Mouse (Mus musculus) forebrain, embryonic 15.5 days (tissue): ENCODE results near the gene Ifitm10. TPM values are rescaled to one million over a fixed set of nuclear protein-coding genes. Genes with fewer than 3 reads are reported as not detected.
"Not testable (repeated sequence)": the region's sequence is repeated elsewhere in the genome, so short reads cannot be mapped to it uniquely, and the experiment has no call there.

ENCODE experiments used
- ATAC-seq: fragments of 200-750 bp; cut with Nextera tagmentation; replicated peaks from 2 replicates; pipeline ENCODE4 v1.8.0; 2017; ENCODE audit warnings: mild to moderate bottlenecking, moderate TSS enrichment, moderate library complexity
- H3K27ac ChIP-seq: fragments of 300-500 bp; sonication (generic); replicated peaks from 2 replicates; pipeline ENCODE4 v1.5.1; 2015; ENCODE audit warnings: mild to moderate bottlenecking, inconsistent platforms
- H3K27me3 ChIP-seq: fragments of 300-500 bp; sonication (generic); 2 replicates; pipeline ENCODE4 v1.6.1; 2015; ENCODE audit warnings: inconsistent platforms
- H3K36me3 ChIP-seq: fragments of 300-500 bp; sonication (generic); 2 replicates; pipeline ENCODE4 v1.6.1; 2015; ENCODE audit warnings: mild to moderate bottlenecking, inconsistent platforms
- H3K4me1 ChIP-seq: fragments of 300-500 bp; sonication (generic); 2 replicates; pipeline ENCODE4 v1.6.1; 2015; ENCODE audit warnings: inconsistent platforms
- H3K4me2 ChIP-seq: fragments of 300-500 bp; sonication (generic); replicated peaks from 2 replicates; pipeline ENCODE4 v1.6.1; 2015; ENCODE audit warnings: mild to moderate bottlenecking, inconsistent platforms
- H3K4me3 ChIP-seq: fragments of 300-500 bp; sonication (generic); 2 replicates; pipeline ENCODE4 v1.5.1; 2015; ENCODE audit warnings: mild to moderate bottlenecking, inconsistent platforms
- H3K9ac ChIP-seq: fragments of 300-500 bp; sonication (generic); replicated peaks from 2 replicates; pipeline ENCODE4 v1.6.1; 2015; ENCODE audit warnings: mild to moderate bottlenecking, inconsistent platforms
- H3K9me3 ChIP-seq: fragments of 300-500 bp; sonication (generic); 2 replicates; pipeline ENCODE4 v1.6.1; 2016; ENCODE audit warnings: inconsistent platforms
- WGBS: fragments of 180-500 bp; shearing (Covaris S2); methylation state at CpG from one replicate; pipeline ENCODE4 v1.1.7; 2015; ENCODE audit warnings: mixed read lengths; 5-methylcytosine and 5-hydroxymethylcytosine counted together
- polyA plus RNA-seq: library from polyadenylated mRNA; unstranded; fragments of >200 nt; fragmentation: Nextera tagmentation; extraction: Ambion mirVana; gene quantifications from 2 replicates; pipeline ENCODE4 v1.2.1, GENCODE M21; 2015

Ifitm10 gene
- polyA plus RNA-seq, result 2.4 and 3.1 TPM in 2 replicates

DNA sequence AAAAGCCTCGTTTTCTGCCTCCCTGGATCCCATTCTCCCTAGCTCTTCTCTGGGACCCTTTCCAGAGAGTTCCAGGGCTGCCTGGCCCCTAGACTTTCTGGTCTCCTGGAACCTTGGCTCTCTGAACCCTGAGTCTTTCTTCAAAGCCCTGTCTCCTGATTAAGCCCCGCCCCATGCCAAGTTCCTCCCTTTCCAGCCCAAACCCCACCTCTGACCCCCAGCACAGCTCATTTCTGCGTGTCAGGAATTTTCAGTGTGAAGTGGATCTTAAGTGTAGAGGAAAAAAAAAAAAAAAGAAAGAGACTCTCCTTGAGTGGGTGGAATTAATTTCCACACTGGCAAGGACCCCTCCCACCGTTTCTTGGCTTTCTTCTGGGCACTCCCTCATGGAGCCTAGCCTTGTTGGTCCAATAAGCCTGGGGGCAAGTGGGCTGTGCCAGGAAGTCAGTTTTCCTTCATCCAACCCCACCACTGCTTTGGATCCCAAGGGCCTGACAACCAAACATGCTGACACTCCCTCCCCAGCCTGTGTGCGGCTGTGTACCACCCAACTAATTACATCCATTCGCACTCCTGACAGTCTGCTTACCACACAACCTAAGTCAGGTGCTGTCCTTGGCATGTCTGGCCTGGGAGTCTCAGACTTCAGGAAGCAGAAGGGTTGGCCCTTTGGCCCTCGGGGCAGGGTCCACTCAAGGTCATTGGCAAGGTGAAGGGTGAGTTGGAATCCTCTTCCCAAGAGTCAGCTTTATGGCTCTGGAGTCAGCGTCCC, at the start of gene Ifitm10:
Ifitm10 (minus strand) TSS at position 113 of the 772 bp plus-strand sequence.
- H3K4me2 ChIP-seq, result no peak within 1 kb of the TSS

DNA sequence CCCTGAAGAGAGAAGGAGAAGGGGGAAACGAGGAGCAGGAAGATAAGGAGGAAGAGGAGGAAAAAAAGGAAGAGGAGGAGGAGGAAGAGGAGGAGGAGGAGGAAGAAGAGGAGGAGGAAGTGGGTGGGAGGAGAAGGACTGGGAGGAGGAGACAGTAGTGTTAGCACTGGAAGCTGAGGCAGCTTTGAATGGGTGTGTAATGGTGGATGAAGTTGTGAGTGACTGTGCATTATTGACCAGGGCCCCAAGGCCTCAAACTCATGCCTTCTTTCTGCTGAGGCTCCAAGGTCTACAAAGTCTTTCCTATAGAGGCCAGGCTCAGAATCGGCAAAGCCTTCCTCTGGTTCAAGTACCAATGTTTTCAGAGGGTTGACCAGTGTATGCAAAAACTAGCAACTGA, 48.3 kb upstream of the Ifitm10 start:
- H3K9me3 ChIP-seq, result no peaks in the 10 kb centered on the region
- H3K27ac ChIP-seq, result no peak overlapping the region
- no peaks in the 10 kb centered on the region for H3K27me3 ChIP-seq
- no peak overlapping the region for H3K4me3 ChIP-seq
- ATAC-seq, result no peak
- 74% methylated on average over 2 of the region's 2 CpGs for WGBS
- H3K4me1 ChIP-seq, result no peaks in the 10 kb centered on the region
- H3K9ac ChIP-seq, result no peak overlapping the region
- H3K36me3 ChIP-seq, result no peaks in the 10 kb centered on the region
- H3K4me2 ChIP-seq, result no peak overlapping the region

More for the DNA sequence above, at the start of gene Ifitm10:
- 72% methylated on average over 8 of the region's 8 CpGs for WGBS
- H3K4me3 ChIP-seq, result no peak within 1 kb of the TSS
- no peak for ATAC-seq
- H3K9me3 ChIP-seq, result no peaks in the 10 kb centered on the region
- no peak within 1 kb of the TSS for H3K27ac ChIP-seq
- peaks cover 25% of the 10 kb centered on the region for H3K27me3 ChIP-seq
- H3K4me1 ChIP-seq, result peaks cover 14% of the 10 kb centered on the region
- H3K9ac ChIP-seq, result no peak within 1 kb of the TSS
- H3K36me3 ChIP-seq, result peaks cover 28% of the 10 kb centered on the region

DNA sequence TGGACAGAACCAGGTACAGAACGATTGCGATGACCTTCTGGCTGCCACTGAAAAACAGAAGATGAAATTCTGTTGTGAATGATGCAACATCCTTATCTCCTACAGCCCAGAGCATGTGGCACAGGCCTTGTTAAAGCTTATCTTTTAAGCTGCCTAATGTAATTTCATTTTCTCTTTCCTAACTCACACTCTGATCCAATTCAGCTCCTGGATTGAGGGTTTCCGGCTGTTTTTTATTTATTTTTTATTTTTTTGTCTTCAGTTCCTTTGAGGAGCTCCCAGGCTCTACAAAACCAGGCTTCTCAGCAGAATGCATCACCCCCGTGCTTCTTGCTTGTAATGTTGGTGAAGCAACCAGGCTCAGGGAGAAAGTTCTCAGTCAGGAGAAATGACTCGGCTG, 46.3 kb upstream of the Ifitm10 start:
- no peak overlapping the region for H3K9ac ChIP-seq
- ATAC-seq, result no peak
- WGBS, result 86% methylated on average over 5 of the region's 5 CpGs

GRCm38 (mm10) chr7:142418679-142419078, 45.1 kb upstream of the Ifitm10 start:
- H3K27ac ChIP-seq, result no peak overlapping the region
- H3K4me2 ChIP-seq, result no peak overlapping the region
- H3K4me1 ChIP-seq, result no peaks in the 10 kb centered on the region
- no peaks in the 10 kb centered on the region for H3K9me3 ChIP-seq
- 89% methylated on average over 8 of the region's 8 CpGs for WGBS
- no peak overlapping the region for H3K9ac ChIP-seq
- no peaks in the 10 kb centered on the region for H3K27me3 ChIP-seq
- no peaks in the 10 kb centered on the region for H3K36me3 ChIP-seq
- H3K4me3 ChIP-seq, result no peak overlapping the region
- no peak for ATAC-seq

More for the DNA sequence above, 46.3 kb upstream of the Ifitm10 start:
- Histone ChIP-seq H3K4me2 (no peak overlapping the region), H3K36me3 (no peaks in the 10 kb centered on the region), H3K27ac (no peak overlapping the region), H3K4me1 (no peaks in the 10 kb centered on the region), H3K4me3 (no peak overlapping the region), H3K9me3 (no peaks in the 10 kb centered on the region), H3K27me3 (no peaks in the 10 kb centered on the region)

GRCm38 (mm10) chr7:142418027-142418426, 44.5 kb upstream of the Ifitm10 start:
- no peak for ATAC-seq
- Histone ChIP-seq H3K4me1 (no peaks in the 10 kb centered on the region), H3K27me3 (no peaks in the 10 kb centered on the region), H3K27ac (no peak overlapping the region), H3K4me3 (no peak overlapping the region), H3K9me3 (no peaks in the 10 kb centered on the region), H3K36me3 (no peaks in the 10 kb centered on the region), H3K9ac (no peak overlapping the region), H3K4me2 (no peak overlapping the region)
- WGBS, result 91% methylated on average over 2 of the region's 2 CpGs

DNA sequence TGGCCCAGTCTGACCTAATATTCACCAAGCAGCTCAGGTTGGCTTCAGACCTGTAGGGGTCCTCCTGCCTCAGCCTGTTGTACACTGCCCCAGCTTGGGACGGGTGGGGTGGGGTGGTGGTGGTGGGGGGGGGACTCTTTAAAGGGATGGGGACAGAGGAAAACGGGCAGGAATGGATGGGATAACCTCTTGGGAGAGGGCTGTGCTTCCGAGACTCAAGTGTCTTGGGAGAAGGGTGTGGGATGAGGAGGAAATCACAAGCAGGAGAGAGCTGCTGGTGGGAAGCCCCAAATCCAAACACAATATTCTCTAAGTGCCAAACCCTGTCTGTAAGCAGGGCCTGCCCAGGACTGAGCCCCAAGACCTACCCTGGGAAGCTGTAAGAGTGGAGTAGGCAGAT, 42.7 kb upstream of the Ifitm10 start:
- H3K4me2 ChIP-seq, result no peak overlapping the region
- no peak overlapping the region for H3K4me3 ChIP-seq
- WGBS, result 81% methylated on average over 3 of the region's 3 CpGs
- no peak for ATAC-seq
- no peaks in the 10 kb centered on the region for H3K4me1 ChIP-seq
- no peaks in the 10 kb centered on the region for H3K27me3 ChIP-seq
- no peaks in the 10 kb centered on the region for H3K36me3 ChIP-seq
- no peak overlapping the region for H3K9ac ChIP-seq
- no peak overlapping the region for H3K27ac ChIP-seq
- no peaks in the 10 kb centered on the region for H3K9me3 ChIP-seq

DNA sequence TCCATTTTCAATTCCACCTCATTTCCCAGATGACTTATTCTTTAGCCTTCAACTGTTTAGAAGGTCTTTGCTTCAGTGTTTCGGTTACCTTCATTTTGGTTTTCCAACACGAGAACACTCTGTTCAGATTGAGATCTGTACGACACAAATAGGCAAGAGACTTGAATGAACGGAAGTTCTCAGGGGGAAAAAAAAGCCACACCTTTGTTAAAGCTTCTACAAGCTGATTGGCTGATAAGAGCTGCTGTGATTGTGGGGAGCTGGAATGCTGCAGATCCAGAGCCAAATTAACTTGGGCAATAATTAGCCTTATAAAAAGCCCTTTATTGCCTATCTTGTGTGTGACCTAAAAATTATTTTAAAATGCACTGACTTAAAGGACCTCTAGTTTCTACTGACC, 41.8 kb upstream of the Ifitm10 start:
- Histone ChIP-seq H3K36me3 (no peaks in the 10 kb centered on the region), H3K27ac (no peak overlapping the region), H3K9me3 (no peaks in the 10 kb centered on the region), H3K4me2 (no peak overlapping the region), H3K9ac (no peak overlapping the region), H3K27me3 (no peaks in the 10 kb centered on the region), H3K4me1 (no peaks in the 10 kb centered on the region), H3K4me3 (no peak overlapping the region)
- no peak for ATAC-seq
- WGBS, result 48% methylated on average over 4 of the region's 4 CpGs

GRCm38 (mm10) chr7:142413285-142413684, 39.7 kb upstream of the Ifitm10 start:
- Histone ChIP-seq H3K9ac (no peak overlapping the region), H3K9me3 (no peaks in the 10 kb centered on the region), H3K36me3 (no peaks in the 10 kb centered on the region), H3K27me3 (no peaks in the 10 kb centered on the region), H3K4me2 (no peak overlapping the region), H3K27ac (no peak overlapping the region), H3K4me3 (no peak overlapping the region), H3K4me1 (no peaks in the 10 kb centered on the region)
- 96% methylated on average over 6 of the region's 6 CpGs for WGBS
- no peak for ATAC-seq

DNA sequence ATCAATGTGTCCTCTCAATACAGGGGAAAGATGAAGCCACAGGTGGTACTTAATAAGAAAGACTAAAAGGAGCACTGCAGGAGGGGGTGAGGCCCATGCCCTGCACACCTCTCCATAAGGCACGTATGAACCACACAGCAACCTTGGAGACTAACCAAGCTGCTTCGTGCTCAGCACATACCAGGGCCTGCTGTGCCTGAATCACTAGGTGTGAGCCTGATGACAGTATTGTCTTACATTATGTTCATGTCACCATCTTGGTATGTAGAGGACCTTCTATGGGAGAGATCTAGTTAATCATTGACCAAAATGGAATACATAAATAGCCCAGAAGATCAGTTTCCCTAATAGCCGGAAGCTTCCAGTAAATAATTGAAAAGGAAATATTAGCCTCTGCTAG, 36.0 kb upstream of the Ifitm10 start:
- no peaks in the 10 kb centered on the region for H3K4me1 ChIP-seq
- no peak overlapping the region for H3K9ac ChIP-seq
- no peak overlapping the region for H3K4me2 ChIP-seq
- H3K4me3 ChIP-seq, result no peak overlapping the region
- no peak for ATAC-seq
- no peaks in the 10 kb centered on the region for H3K36me3 ChIP-seq
- H3K27ac ChIP-seq, result no peak overlapping the region
- 87% methylated on average over 3 of the region's 3 CpGs for WGBS
- no peaks in the 10 kb centered on the region for H3K27me3 ChIP-seq
- H3K9me3 ChIP-seq, result no peaks in the 10 kb centered on the region

DNA sequence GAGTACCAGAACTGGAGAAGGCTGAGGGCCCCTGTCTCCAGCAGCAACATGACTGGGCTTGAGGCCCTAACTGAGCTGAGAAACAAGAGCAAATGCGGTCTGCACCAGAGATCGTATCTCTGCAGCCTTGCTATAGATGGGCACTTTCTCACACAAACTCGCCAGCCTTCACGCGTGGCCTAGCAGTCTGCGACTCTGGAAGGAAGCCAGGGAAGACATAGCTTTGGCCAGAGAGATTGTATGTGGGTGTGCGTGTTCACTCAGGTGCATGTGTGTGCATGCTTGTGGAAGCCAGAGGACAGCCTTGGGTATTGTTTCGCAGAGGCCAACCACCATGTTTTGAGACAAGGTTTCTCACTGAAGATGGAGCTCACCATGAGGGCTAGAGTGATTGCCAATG, 35.1 kb upstream of the Ifitm10 start:
- WGBS, result 93% methylated on average over 8 of the region's 8 CpGs
- Histone ChIP-seq H3K4me2 (no peak overlapping the region), H3K27ac (no peak overlapping the region), H3K9me3 (no peaks in the 10 kb centered on the region), H3K9ac (no peak overlapping the region), H3K36me3 (no peaks in the 10 kb centered on the region), H3K27me3 (no peaks in the 10 kb centered on the region), H3K4me3 (no peak overlapping the region), H3K4me1 (no peaks in the 10 kb centered on the region)
- ATAC-seq, result no peak

DNA sequence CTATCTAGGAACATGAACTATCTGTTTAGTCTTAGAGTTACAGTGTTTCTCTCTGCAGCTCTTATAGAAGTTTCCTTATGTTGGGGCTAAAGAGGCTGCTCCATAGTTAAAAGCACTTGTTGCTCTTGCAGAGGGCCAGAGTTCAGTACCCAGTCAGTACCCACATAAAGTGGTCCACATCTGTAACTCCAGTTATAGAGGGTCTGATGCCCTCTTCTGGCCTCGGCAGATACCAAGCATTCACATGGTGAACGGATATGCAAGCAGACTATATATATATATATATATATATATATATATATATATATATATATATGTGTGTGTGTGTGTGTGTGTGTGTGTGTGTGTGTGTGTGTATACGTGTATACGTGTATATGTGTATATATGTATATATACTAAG, 34.4 kb upstream of the Ifitm10 start:
- H3K27ac ChIP-seq, result no peak overlapping the region
- no peak for ATAC-seq
- no peak overlapping the region for H3K4me2 ChIP-seq
- no peaks in the 10 kb centered on the region for H3K9me3 ChIP-seq
- no peak overlapping the region for H3K9ac ChIP-seq
- H3K27me3 ChIP-seq, result no peaks in the 10 kb centered on the region
- no peaks in the 10 kb centered on the region for H3K4me1 ChIP-seq
- no peak overlapping the region for H3K4me3 ChIP-seq
- H3K36me3 ChIP-seq, result no peaks in the 10 kb centered on the region
- WGBS, result 74% methylated on average over 4 of the region's 4 CpGs

DNA sequence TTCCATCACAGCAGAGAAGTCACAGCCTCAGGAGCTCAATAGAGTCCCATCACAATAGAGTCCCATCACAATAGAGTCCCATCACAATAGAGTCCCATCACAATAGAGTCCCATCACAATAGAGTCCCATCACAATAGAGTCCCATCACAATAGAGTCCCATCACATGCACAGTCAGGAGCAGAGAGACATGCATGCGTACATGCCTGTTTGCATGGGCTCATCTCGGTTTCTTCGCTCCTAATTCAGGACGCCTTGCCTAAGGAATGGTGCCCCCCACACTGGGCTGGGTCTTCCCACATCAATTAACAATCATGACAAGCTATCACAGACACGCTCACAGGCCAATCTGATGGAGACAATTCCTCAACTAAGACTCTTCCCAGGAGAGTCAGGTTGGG, 31.6 kb upstream of the Ifitm10 start:
- not testable (repeated sequence) for H3K27me3 ChIP-seq, ATAC-seq, H3K4me3 ChIP-seq, H3K9ac ChIP-seq, H3K36me3 ChIP-seq, H3K4me1 ChIP-seq, H3K27ac ChIP-seq, H3K4me2 ChIP-seq, H3K9me3 ChIP-seq
- 86% methylated on average over 5 of the region's 5 CpGs for WGBS

- WGBS, result 81% methylated on average over 4 of the region's 4 CpGs
Measured at GRCm38 (mm10) chr7:142403591-142403990, 30.0 kb upstream of the Ifitm10 start.

More at GRCm38 (mm10) chr7:142403591-142403990, 30.0 kb upstream of the Ifitm10 start:
- no peak overlapping the region for H3K4me2 ChIP-seq
- no peak overlapping the region for H3K4me3 ChIP-seq
- H3K36me3 ChIP-seq, result no peaks in the 10 kb centered on the region
- H3K9ac ChIP-seq, result no peak overlapping the region
- no peaks in the 10 kb centered on the region for H3K27me3 ChIP-seq
- H3K4me1 ChIP-seq, result no peaks in the 10 kb centered on the region
- H3K27ac ChIP-seq, result no peak overlapping the region
- ATAC-seq, result no peak
- no peaks in the 10 kb centered on the region for H3K9me3 ChIP-seq
